ENCODE assay signal across 1 mouse cellular context in genomic region chr11:94447017-94447416, GRCm38 (mm10).
TF ChIP-seq lines count a peak whose summit lies in the region.

No protein-coding gene starts in this region.

TF ChIP-seq in MEL, 35 proteins besides CTCF, POLR2A, EP300 and RAD21 (continued from another document):
- TF ChIP-seq SMC3 (IDR thresholded peaks at IDR 0.05; ENCODE audit: low read depth, low read length) (no peak), NELFE (IDR thresholded peaks at IDR 0.05; ENCODE audit: low read depth, low read length) (no peak), GATA1 (IDR thresholded peaks at IDR 0.05; ENCODE audit: low read depth, low read length) (no peak), MEF2A (IDR thresholded peaks at IDR 0.05; ENCODE audit: extremely low read depth, insufficient replicate concordance, low read depth, low read length, poor library complexity, severe bottlenecking) (no peak), SIN3A (IDR thresholded peaks at IDR 0.05; ENCODE audit: low read length) (no peak), MAFK (IDR thresholded peaks at IDR 0.05; ENCODE audit: borderline replicate concordance, low read depth, low read length) (no peak), MYB (IDR thresholded peaks at IDR 0.05; ENCODE audit: low read depth, low read length) (no peak)
